Mouse (Mus musculus): ENCODE measurements around the gene Fsd2. TPM values are rescaled to one million over a fixed set of nuclear protein-coding genes. Genes with fewer than 3 reads are reported as not detected.

Gene Fsd2
- polyA plus RNA-seq, 1 experiment from 2014 or later = 0.29 TPM

DNA sequence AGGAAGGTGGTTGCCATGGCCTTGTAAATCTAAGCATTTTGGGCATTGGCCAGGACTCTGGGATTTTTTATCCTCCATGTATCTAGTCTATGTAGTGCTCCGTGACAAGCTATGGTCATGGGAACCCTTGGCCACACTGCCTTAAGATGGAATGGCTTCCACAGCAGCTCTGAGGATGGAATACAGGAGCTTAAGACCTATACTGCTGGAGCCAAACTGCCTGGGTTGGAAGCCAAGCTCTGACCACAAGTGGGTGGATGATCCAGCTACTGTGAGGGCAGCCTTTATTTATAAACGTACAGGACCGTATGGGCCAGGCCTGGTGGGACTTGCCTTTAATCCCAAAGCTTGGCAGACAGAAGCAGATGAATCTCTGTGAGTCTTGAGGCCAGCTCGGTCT is 30.3 kb downstream of the Fsd2 start:
- Histone ChIP-seq H3K9ac (no peak overlapping the region), H3K4me2 (no peak overlapping the region), H3K27me3 (no peaks in the 10 kb centered on the region), H3K27ac (replicated peaks) (no peak overlapping the region), H3K4me1 (replicated peaks) (peaks cover 17% of the 10 kb centered on the region; the same call in 1 of the 2 replicates), H3K9me3 (peaks cover 4% of the 10 kb centered on the region; the same call in 1 of the 2 replicates), H3K4me3 (no peak overlapping the region), H3K36me3 (peaks cover 48% of the 10 kb centered on the region)
- no peak for ATAC-seq (ENCODE audit: low read depth)
- 95% methylated on average over 4 of the region's 4 CpGs for WGBS

DNA sequence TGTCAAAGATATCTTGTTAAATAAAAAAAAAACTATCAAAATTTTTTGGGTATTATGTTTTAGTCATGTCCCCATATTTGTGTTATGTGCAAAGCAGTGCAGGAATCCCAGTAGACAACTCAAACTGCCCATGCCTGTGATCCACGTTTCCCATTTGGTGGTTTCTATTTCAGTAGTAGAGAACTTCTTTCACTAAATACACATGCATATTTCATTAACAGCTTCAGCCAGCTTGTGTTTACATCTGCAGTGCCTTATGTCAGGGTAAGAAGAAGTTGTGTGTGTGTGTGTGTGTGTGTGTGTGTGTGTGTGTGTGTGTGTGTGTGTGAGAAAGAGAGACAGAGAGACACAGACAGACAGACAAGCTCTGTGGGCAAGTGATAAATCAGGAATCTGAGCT is 35.3 kb downstream of the Fsd2 start:
- no peak overlapping the region for H3K4me2 ChIP-seq
- no peaks in the 10 kb centered on the region for H3K27me3 ChIP-seq
- H3K27ac ChIP-seq (replicated peaks) = no peak overlapping the region
- no peak for ATAC-seq (ENCODE audit: low read depth)
- no peak overlapping the region for H3K9ac ChIP-seq
- H3K36me3 ChIP-seq = peaks cover 88% of the 10 kb centered on the region
- H3K9me3 ChIP-seq = peaks cover 4% of the 10 kb centered on the region; the same call in 1 of the 2 replicates
- H3K4me3 ChIP-seq = no peak overlapping the region
- H3K4me1 ChIP-seq (replicated peaks) = no peaks in the 10 kb centered on the region
- WGBS = 86% methylated on average over 1 of the region's 1 CpGs

GRCm38 (mm10) chr7:81528918-81529317 is 37.8 kb downstream of the Fsd2 start:
- Histone ChIP-seq H3K36me3 (peaks cover 82% of the 10 kb centered on the region), H3K4me2 (no peak overlapping the region), H3K27ac (replicated peaks) (no peak overlapping the region), H3K4me1 (replicated peaks) (peaks cover 16% of the 10 kb centered on the region), H3K9ac (no peak overlapping the region), H3K9me3 (peaks cover 2% of the 10 kb centered on the region; the same call in 1 of the 2 replicates), H3K4me3 (no peak overlapping the region), H3K27me3 (no peaks in the 10 kb centered on the region)
- no peak for ATAC-seq (ENCODE audit: low read depth)
- 95% methylated on average over 8 of the region's 8 CpGs for WGBS

DNA sequence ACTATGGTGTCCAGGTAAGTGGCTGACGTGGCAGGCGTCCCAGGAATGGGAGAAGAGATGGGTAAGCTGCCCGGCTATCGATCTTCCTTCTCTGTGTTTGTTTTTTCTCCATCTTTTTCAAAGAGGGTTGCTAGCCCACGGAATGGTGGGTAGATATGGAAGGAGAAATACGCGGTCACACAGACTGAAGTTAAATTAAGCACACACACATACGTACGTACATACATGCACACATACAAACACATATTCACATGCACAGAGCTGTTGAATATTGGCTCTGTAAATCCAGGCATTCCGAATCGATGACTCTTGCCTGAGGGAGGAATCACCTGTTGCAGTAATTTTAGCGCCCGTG is 43.1 kb downstream of the Fsd2 start:
- 12% methylated on average over 13 of the region's 13 CpGs for WGBS
- peaks cover 24% of the 10 kb centered on the region for H3K4me1 ChIP-seq (replicated peaks)
- no peak; the same call in 1 of the 2 replicates for ATAC-seq (ENCODE audit: low read depth)
- H3K27ac ChIP-seq (replicated peaks) = peak overlapping the region; percentile 95
- H3K9me3 ChIP-seq = no peaks in the 10 kb centered on the region
- peak overlapping the region; percentile 87 for H3K4me2 ChIP-seq
- peak overlapping the region; percentile 77 for H3K9ac ChIP-seq
- H3K4me3 ChIP-seq = peak overlapping the region; percentile 70
- peaks cover 31% of the 10 kb centered on the region for H3K36me3 ChIP-seq
- H3K27me3 ChIP-seq = no peaks in the 10 kb centered on the region

GRCm38 (mm10) chr7:81523008-81523662 is 43.6 kb downstream of the Fsd2 start:
- H3K9me3 ChIP-seq = no peaks in the 10 kb centered on the region
- H3K4me1 ChIP-seq (replicated peaks) = peaks cover 24% of the 10 kb centered on the region
- peaks cover 27% of the 10 kb centered on the region for H3K36me3 ChIP-seq
- WGBS = under 1% methylated on average over 31 of the region's 31 CpGs
- H3K27ac ChIP-seq (replicated peaks) = peak overlapping the region; percentile 95
- H3K9ac ChIP-seq = peak overlapping the region; percentile 77
- no peaks in the 10 kb centered on the region for H3K27me3 ChIP-seq
- peak overlapping the region; percentile 70 for H3K4me3 ChIP-seq
- H3K4me2 ChIP-seq = peak overlapping the region; percentile 87
- ATAC-seq (ENCODE audit: low read depth) = peak; percentile 98

GRCm38 (mm10) chr7:81516154-81517030 is 50.4 kb downstream of the Fsd2 start:
- H3K27me3 ChIP-seq = no peaks in the 10 kb centered on the region
- no peak overlapping the region for H3K9ac ChIP-seq

GRCm38 (mm10) chr7:81514906-81515590 is 51.7 kb downstream of the Fsd2 start:
- Histone ChIP-seq H3K27ac (replicated peaks) (no peak overlapping the region), H3K9me3 (no peaks in the 10 kb centered on the region), H3K36me3 (no peaks in the 10 kb centered on the region), H3K4me2 (no peak overlapping the region), H3K4me1 (replicated peaks) (no peaks in the 10 kb centered on the region), H3K4me3 (no peak overlapping the region), H3K27me3 (no peaks in the 10 kb centered on the region), H3K9ac (no peak overlapping the region)
- no peak for ATAC-seq (ENCODE audit: low read depth)
- 67% methylated on average over 13 of the region's 13 CpGs for WGBS

More at GRCm38 (mm10) chr7:81516154-81517030, 50.4 kb downstream of the Fsd2 start:
- H3K36me3 ChIP-seq = no peaks in the 10 kb centered on the region
- no peak for ATAC-seq (ENCODE audit: low read depth)
- no peaks in the 10 kb centered on the region for H3K4me1 ChIP-seq (replicated peaks)
- no peak overlapping the region for H3K4me3 ChIP-seq
- WGBS = 70% methylated on average over 6 of the region's 6 CpGs
- H3K27ac ChIP-seq (replicated peaks) = no peak overlapping the region
- H3K4me2 ChIP-seq = no peak overlapping the region
- H3K9me3 ChIP-seq = no peaks in the 10 kb centered on the region

DNA sequence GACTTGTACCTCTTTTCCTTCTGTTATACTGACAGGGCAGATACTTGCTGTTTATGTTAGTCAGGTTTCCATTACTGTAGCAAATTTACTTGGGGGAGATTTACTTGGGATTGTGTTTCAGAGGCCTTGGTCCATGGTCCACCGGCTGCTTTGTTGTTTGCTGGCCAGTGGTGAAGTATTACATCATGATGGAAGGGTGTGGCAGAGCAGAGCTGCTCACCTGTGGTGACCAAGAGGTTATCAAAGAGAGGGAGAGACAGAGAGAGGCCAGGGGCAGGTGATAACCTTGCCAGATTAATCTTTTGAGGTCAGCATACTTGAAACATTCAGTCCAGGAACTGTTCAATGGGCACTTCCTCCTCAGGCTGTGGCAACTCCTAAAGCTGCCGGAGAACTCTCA is 65.7 kb downstream of the Fsd2 start:
- no peak overlapping the region for H3K4me2 ChIP-seq
- 82% methylated on average over 2 of the region's 2 CpGs for WGBS
- H3K36me3 ChIP-seq = no peaks in the 10 kb centered on the region
- no peak overlapping the region for H3K9ac ChIP-seq
- ATAC-seq (ENCODE audit: low read depth) = no peak
- no peak overlapping the region for H3K27ac ChIP-seq (replicated peaks)
- no peaks in the 10 kb centered on the region for H3K9me3 ChIP-seq
- H3K4me3 ChIP-seq = no peak overlapping the region
- no peaks in the 10 kb centered on the region for H3K27me3 ChIP-seq
- no peaks in the 10 kb centered on the region for H3K4me1 ChIP-seq (replicated peaks)

DNA sequence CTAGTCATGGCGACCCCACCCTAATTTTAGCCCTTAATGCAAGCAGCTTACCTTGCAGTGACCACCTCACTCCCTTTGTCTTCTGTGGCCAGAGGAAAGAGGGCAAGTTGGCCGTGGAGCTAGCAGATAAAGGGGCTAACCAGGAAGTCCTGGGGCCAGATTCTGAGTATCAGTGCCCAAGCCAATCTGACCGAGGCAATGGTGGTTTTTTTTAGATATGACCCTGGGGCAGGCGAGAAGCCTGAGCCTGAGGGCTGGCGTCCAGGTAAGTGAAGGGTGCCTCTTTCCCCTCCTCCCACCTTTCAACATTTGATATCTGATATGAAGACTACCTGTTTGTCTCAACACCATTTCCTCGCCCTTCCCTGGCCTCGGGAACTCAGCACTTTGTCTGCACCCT is 68.6 kb downstream of the Fsd2 start, which contains the start of gene BC048679:
BC048679 (minus strand) TSS at position 101 of the 400 bp plus-strand sequence.
- Histone ChIP-seq H3K4me2 (no peak within 1 kb of the TSS), H3K27ac (replicated peaks) (no peak within 1 kb of the TSS), H3K27me3 (peaks cover 4% of the 10 kb centered on the region; the same call in 1 of the 2 replicates), H3K36me3 (no peaks in the 10 kb centered on the region), H3K9me3 (no peaks in the 10 kb centered on the region), H3K4me1 (replicated peaks) (peaks cover 5% of the 10 kb centered on the region; the same call in 1 of the 2 replicates), H3K9ac (no peak within 1 kb of the TSS), H3K4me3 (no peak within 1 kb of the TSS)
- WGBS = 75% methylated on average over 7 of the region's 7 CpGs
- ATAC-seq (ENCODE audit: low read depth) = no peak

GRCm38 (mm10) chr7:81497171-81497570 is 69.6 kb downstream of the Fsd2 start:
- Histone ChIP-seq H3K36me3 (no peaks in the 10 kb centered on the region), H3K4me1 (replicated peaks) (peaks cover 14% of the 10 kb centered on the region), H3K9me3 (no peaks in the 10 kb centered on the region), H3K4me2 (no peak overlapping the region), H3K9ac (no peak overlapping the region), H3K4me3 (no peak overlapping the region), H3K27ac (replicated peaks) (no peak overlapping the region), H3K27me3 (peaks cover 4% of the 10 kb centered on the region; the same call in 1 of the 2 replicates)
- no peak for ATAC-seq (ENCODE audit: low read depth)
- 10% methylated on average over 6 of the region's 6 CpGs for WGBS

DNA sequence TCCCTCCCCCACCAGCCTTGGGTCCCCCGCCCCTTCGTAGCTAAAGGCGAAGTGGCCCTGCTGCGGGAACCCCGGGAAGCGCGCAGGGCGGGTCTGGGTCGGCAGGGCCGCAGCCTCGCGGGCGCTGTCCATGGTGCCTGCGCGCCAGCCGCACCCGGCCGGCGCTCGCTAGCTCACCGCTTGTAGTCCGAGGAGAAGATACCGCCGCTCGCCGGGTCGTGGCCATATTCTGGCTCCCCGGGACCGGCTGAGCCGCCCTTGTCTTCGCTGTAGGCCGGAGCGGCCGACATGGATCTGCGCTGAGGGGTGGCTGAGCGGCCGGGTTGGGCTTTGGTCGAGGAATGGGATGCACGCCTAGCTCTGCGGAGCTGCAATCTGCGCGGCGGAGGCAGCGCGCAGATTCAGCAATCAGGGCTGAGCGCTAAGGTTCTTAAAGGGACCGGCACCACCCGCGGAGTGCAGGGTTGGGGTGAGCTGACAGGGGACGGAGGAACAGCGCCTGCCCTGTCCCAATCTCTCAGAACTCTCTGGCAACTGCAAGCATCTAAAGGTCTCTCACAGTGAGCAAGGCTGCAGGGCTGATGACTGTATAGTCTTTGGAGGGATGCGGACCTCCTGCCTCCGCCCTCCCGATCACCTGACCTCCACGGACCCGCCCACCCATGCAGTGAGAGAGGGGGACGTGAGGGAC is 73.3 kb downstream of the Fsd2 start, which contains the start of gene Ap3b2:
Ap3b2 (minus strand) TSS at position 595 of the 691 bp plus-strand sequence.
- Histone ChIP-seq H3K4me2 (peak within 1 kb of the TSS; percentile 74), H3K27ac (replicated peaks) (peak within 1 kb of the TSS; percentile 99), H3K36me3 (no peaks in the 10 kb centered on the region)

More for the DNA sequence above, 73.3 kb downstream of the Fsd2 start, which contains the start of gene Ap3b2:
- Histone ChIP-seq H3K4me3 (peak within 1 kb of the TSS; percentile 82), H3K9ac (peak within 1 kb of the TSS; percentile 95), H3K27me3 (peaks cover 4% of the 10 kb centered on the region; the same call in 1 of the 2 replicates), H3K4me1 (replicated peaks) (peaks cover 37% of the 10 kb centered on the region), H3K9me3 (no peaks in the 10 kb centered on the region)
- peak; percentile 96 for ATAC-seq (ENCODE audit: low read depth)
- WGBS = under 1% methylated on average over 57 of the region's 57 CpGs
